Mouse (Mus musculus) adrenal gland, adult 8-10 months (tissue): ENCODE measurements around the gene Map3k5. TPM values are rescaled to one million over a fixed set of nuclear protein-coding genes. Genes with fewer than 3 reads are reported as not detected.

Experiments
- DNase-seq: peaks from one replicate; pipeline ENCODE4 v3.0.0; 2022
- total RNA-seq, 4 experiments: library from RNA; stranded (reverse); gene quantifications; 2 replicates each; pipeline ENCODE4 v1.2.4; 2022

The Map3k5 gene
- total RNA-seq, 4 experiments from 2014 or later = 19.0 to 29.6 (median 22.3) TPM

- DNase-seq = no peak
Observed at GRCm38 (mm10) chr10:20160914-20161313, 226.6 kb downstream of the Map3k5 start.

DNA sequence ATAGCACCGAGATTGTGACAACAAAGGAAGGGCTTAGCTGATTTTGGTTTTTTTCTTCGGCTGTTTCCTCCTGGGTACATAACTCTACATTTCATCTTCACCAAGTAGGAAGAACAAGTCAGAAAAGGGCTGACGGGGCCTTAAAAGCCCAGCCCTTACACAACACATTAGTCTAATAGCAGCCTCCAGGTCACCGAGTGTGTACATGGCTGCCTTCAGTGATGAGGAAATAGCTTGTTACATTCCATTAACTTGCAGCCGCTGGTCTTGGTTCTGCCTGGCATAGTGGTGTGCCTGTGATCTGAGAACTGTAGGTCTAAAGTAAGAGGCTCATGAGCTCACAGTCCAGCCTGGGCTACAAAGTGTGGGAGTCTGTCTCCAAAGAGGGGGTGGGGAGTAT is 230.5 kb downstream of the Map3k5 start:
- no peak for DNase-seq

DNA sequence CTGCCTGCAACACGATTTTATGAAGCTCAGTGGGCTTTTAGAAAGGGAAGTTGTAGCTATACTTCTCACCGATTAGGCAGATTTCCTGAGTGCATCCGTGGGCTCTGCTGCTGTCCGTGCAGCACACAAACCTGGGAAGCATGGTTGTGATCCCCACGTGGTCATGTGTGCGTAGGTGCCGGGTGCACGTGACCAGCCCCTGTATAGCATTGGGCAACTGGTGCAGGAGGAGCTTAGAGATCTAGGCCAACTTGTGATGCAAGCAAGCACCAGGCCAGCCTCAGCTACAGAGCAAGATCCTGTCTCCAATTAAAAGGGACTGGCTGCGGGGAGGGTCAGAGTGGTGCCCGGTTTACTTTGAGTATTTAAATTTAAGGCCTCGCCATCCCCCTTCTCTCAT is 232.5 kb downstream of the Map3k5 start:
- no peak for DNase-seq

DNA sequence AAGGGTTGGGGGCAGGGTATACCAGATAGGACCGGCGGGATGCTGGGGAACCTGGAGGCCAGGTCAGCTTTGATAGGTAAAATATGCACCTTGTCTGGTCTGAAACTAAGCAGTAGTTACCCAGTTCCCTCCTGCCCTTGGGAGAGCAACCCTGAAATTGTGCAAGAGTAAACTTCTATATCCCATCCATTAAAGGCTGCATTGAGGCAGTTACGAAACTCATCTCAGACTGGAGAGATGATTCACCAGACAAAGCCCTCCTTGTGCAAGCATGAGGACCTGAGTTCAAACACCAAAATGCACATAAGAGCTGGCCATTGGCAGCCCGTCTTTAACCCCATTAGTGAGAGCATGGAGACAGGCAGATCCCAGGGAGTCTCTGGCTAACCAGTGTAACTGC is 233.2 kb downstream of the Map3k5 start:
- no peak for DNase-seq

- no peak for DNase-seq
Observed at GRCm38 (mm10) chr10:20169182-20169674, 235.0 kb downstream of the Map3k5 start.

GRCm38 (mm10) chr10:20169927-20170604 is 235.8 kb downstream of the Map3k5 start:
- no peak for DNase-seq

- peak; percentile 60 for DNase-seq
Observed at GRCm38 (mm10) chr10:20170605-20171088, 236.4 kb downstream of the Map3k5 start.

DNA sequence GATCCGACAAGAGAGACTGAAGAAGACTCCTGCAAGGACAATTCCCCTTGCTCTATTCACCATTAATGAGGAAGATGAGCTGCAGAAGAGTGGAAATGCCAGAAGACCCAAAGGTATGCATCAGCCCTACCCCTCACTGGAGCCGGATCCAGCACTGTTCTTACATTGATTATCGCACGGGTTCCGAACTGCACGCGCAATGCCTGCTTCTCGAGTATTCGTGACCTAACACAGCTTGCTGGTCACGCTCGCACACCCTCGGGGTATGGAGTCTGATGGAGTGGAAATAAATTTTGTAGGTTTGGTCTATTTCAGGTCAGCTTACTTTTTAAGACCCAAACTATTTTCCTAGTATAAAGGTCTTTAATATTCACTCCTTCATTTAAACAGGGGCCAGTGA is 236.9 kb downstream of the Map3k5 start:
- DNase-seq = no peak

DNA sequence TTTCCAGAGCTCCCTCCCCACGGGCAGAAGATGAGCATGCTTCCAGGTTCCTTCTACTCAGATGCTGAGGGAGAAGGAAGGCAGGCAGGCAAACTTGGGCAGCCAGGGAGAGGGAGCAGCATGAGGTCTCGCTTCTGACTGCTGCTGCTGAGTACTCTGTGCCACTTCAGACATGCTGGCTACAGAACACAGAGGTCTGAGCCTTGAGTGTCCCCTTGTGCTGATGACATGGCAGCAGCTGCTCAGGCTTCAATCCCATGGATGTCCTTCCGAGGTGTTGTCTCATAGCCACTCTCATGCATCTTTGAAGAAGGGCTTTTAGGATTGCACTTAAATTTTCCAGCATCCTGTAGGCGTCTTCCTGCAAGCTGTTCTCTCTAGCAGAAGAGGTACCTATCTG is 237.5 kb downstream of the Map3k5 start:
- no peak for DNase-seq

DNA sequence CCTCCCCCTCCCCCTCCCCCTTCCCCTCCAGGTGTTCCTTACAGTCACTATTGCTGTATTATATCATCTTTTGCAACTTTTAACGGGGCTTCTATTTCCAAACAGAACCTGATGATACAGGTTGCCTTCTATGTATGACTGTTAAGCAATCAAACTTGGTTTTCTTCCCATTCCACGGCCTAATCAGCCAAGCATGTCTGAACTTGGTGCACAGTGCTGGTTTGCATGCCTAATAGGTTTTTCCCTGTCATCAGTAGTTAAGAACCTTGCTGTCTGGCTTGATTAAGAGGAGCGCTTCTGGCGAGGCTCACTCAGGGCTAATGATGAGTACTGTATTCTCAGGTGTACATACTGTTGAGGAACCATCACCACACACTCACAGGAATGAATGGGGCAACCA is 239.5 kb downstream of the Map3k5 start:
- no peak for DNase-seq

- no peak for DNase-seq
Observed at GRCm38 (mm10) chr10:20176054-20176453, 241.8 kb downstream of the Map3k5 start.

DNA sequence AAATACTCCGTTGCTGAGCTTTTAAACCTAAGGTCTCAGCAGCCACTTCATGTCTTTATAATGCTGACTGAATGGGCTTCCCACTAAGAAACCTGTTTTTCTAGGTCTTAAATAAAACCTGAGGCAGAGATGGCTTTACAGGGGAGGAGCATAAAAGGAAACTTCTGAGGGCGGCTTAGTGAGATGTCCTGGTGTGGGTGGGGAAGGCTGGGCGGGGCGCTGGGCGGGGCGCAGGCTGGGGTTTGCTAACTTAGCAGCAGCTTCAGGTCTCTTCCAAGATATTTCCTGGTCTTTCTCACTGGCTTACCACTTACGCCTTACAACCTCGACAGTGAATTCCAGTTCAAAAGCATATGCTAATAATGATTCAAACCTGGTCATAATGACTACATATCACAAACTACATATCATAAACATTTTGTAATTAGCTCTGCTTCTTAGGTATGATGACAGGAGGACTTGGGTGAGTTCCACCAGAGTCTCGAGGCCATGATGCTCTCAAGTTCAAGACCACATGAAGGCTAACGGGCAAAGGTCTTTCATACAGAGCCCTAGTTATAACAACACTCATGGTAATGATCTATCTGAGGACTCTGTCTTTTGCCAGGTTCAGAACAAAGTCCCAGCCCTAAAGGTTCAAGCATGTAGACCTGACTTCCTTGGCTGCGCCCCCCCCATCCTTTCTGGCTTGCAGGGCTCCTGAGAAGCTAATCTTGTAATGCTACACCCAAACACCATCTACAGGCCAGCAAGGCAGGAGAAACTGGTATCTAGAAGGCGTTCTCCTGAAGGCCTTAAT is 244.7 kb downstream of the Map3k5 start:
- DNase-seq = no peak

GRCm38 (mm10) chr10:20181198-20181597 is 246.9 kb downstream of the Map3k5 start:
- DNase-seq = no peak

- DNase-seq = no peak
Observed at GRCm38 (mm10) chr10:20181680-20182399, 247.6 kb downstream of the Map3k5 start.

DNA sequence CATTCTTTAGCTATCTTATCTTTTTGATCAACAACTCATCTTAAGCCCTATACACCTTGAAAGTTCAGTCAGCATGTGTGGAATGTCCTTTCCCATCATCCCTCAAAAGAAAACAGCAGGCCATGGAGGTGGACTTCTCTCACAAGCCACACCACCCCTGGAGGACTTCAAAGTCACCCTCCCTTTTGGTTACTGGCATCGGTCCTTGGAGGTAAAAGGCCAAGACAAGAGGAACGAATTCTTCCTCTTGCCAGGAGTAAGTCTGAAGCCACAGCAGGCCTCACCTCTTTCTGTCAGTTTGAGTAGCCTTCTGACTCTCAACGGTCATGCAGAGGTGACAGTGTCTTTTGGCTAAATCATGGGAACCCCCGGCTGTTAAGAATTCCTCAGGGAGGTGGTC is 250.1 kb downstream of the Map3k5 start:
- no peak for DNase-seq

GRCm38 (mm10) chr10:20185264-20185663 is 251.0 kb downstream of the Map3k5 start:
- no peak for DNase-seq

GRCm38 (mm10) chr10:20185806-20186205 is 251.5 kb downstream of the Map3k5 start:
- DNase-seq = no peak

- DNase-seq = no peak
Observed at GRCm38 (mm10) chr10:20186800-20187273, 252.6 kb downstream of the Map3k5 start.

GRCm38 (mm10) chr10:20190139-20190747 is 256.0 kb downstream of the Map3k5 start:
- DNase-seq = no peak
